Mouse (Mus musculus) neural tube, embryonic 14.5 days (tissue): ENCODE data around the gene Lhb. TPM values are rescaled to one million over a fixed set of nuclear protein-coding genes. Genes with fewer than 3 reads are reported as not detected.
"Not testable (repeated sequence)": the region's sequence is repeated elsewhere in the genome, so short reads cannot be mapped to it uniquely, and the experiment has no call there.

Experiments
- ATAC-seq: fragments of 200-750 bp; cut with Nextera tagmentation; 2 replicates; pipeline ENCODE4 v1.8.0; 2017; ENCODE audit warnings: low read depth, mild to moderate bottlenecking, moderate TSS enrichment, moderate library complexity
- H3K27ac ChIP-seq: fragments of 300-500 bp; sonication (generic); 2 replicates; pipeline ENCODE4 v1.5.1; 2014; ENCODE audit warnings: low read depth, mild to moderate bottlenecking, control low read depth, low read length, moderate library complexity, mixed read lengths
- H3K27me3 ChIP-seq: fragments of 300-500 bp; sonication (generic); 2 replicates; pipeline ENCODE4 v1.6.1; 2014; ENCODE audit warnings: low read length; ENCODE audit not compliant: control insufficient read depth, insufficient read depth
- H3K36me3 ChIP-seq: fragments of 300-500 bp; sonication (generic); 2 replicates; pipeline ENCODE4 v1.6.1; 2014; ENCODE audit warnings: low read length, mixed read lengths; ENCODE audit not compliant: control insufficient read depth, insufficient read depth
- H3K4me1 ChIP-seq: fragments of 300-500 bp; sonication (generic); 2 replicates; pipeline ENCODE4 v1.6.1; 2014; ENCODE audit warnings: low read length; ENCODE audit not compliant: control insufficient read depth, insufficient read depth
- H3K4me2 ChIP-seq: fragments of 300-500 bp; sonication (generic); 2 replicates; pipeline ENCODE4 v1.6.1; 2014; ENCODE audit warnings: mild to moderate bottlenecking, low read depth, low read length, control low read depth
- H3K4me3 ChIP-seq: fragments of 300-500 bp; sonication (generic); 2 replicates; pipeline ENCODE4 v1.5.1; 2014; ENCODE audit warnings: low read depth, low read length, control low read depth, mixed read lengths
- H3K9ac ChIP-seq: fragments of 300-500 bp; sonication (generic); replicated peaks from 2 replicates; pipeline ENCODE4 v1.6.1; 2014; ENCODE audit warnings: low read depth, mild to moderate bottlenecking, control low read depth, low read length, mixed read lengths
- H3K9me3 ChIP-seq: fragments of 300-500 bp; sonication (generic); 2 replicates; pipeline ENCODE4 v1.6.1; 2016; ENCODE audit warnings: low read length; ENCODE audit not compliant: control insufficient read depth
- WGBS: fragments of 180-500 bp; shearing (Covaris S2); extraction: QIAGEN DNeasy Blood & Tissue Kit; methylation state at CpG from one replicate; pipeline ENCODE4 v1.1.7; 2014; 5-methylcytosine and 5-hydroxymethylcytosine counted together
- polyA plus RNA-seq: library from polyadenylated mRNA; unstranded; fragments of >200 nt; fragmentation: Nextera tagmentation; extraction: Ambion mirVana; gene quantifications from 2 replicates; pipeline ENCODE4 v1.2.1, GENCODE M21; 2014

Lhb gene
- polyA plus RNA-seq, 1 experiment from 2014 or later = not detected

- H3K9me3 ChIP-seq = no peaks in the 10 kb centered on the region
- H3K27me3 ChIP-seq = no peaks in the 10 kb centered on the region
- H3K4me2 ChIP-seq = peak overlapping the region; percentile 94
- WGBS = 68% methylated on average over 10 of the region's 10 CpGs
- no peak overlapping the region for H3K27ac ChIP-seq
- H3K4me3 ChIP-seq = peak overlapping the region; percentile 78
- ATAC-seq = no peak
- peak overlapping the region; percentile 81 for H3K9ac ChIP-seq
- peaks cover 30% of the 10 kb centered on the region for H3K36me3 ChIP-seq
- peaks cover 24% of the 10 kb centered on the region for H3K4me1 ChIP-seq
Observed at GRCm38 (mm10) chr7:45457204-45458060, 36.8 kb downstream of the Lhb start.

GRCm38 (mm10) chr7:45458748-45459563, 38.3 kb downstream of the Lhb start:
- Histone ChIP-seq H3K9me3 (no peaks in the 10 kb centered on the region), H3K27ac (peak overlapping the region; percentile 94), H3K4me1 (peaks cover 24% of the 10 kb centered on the region), H3K36me3 (peaks cover 32% of the 10 kb centered on the region), H3K9ac (peak overlapping the region; percentile 81), H3K27me3 (no peaks in the 10 kb centered on the region), H3K4me2 (peak overlapping the region; percentile 94), H3K4me3 (peak overlapping the region; percentile 78)
- under 1% methylated on average over 43 of the region's 43 CpGs for WGBS
- ATAC-seq = peak; percentile 76

- Histone ChIP-seq H3K9ac (peak within 1 kb of the TSS; percentile 81), H3K4me3 (peak within 1 kb of the TSS; percentile 78), H3K27ac (peak within 1 kb of the TSS; percentile 94), H3K36me3 (peaks cover 28% of the 10 kb centered on the region), H3K4me2 (peak within 1 kb of the TSS; percentile 94), H3K4me1 (peaks cover 24% of the 10 kb centered on the region)
- not testable (repeated sequence) for H3K27me3 ChIP-seq, H3K9me3 ChIP-seq
- ATAC-seq = peak; percentile 95
- WGBS = 0% methylated on average over 27 of the region's 37 CpGs
Observed at GRCm38 (mm10) chr7:45459564-45460140, 39.0 kb downstream of the Lhb start, which contains the start of gene Ftl1. Gene Ftl1 (minus strand): TSS chr7:45459884.

GRCm38 (mm10) chr7:45460377-45460776, 39.8 kb downstream of the Lhb start:
- 77% methylated on average over 7 of the region's 7 CpGs for WGBS
- Histone ChIP-seq H3K4me1 (peaks cover 27% of the 10 kb centered on the region), H3K36me3 (peaks cover 28% of the 10 kb centered on the region), H3K9me3 (no peaks in the 10 kb centered on the region), H3K9ac (peak overlapping the region; percentile 44), H3K4me3 (peak overlapping the region; percentile 78), H3K27ac (peak overlapping the region; percentile 70), H3K4me2 (peak overlapping the region; percentile 54), H3K27me3 (no peaks in the 10 kb centered on the region)
- no peak for ATAC-seq

GRCm38 (mm10) chr7:45460860-45461314, 40.3 kb downstream of the Lhb start:
- Histone ChIP-seq H3K4me3 (no peak overlapping the region), H3K4me2 (no peak overlapping the region), H3K9me3 (no peaks in the 10 kb centered on the region), H3K27ac (peak overlapping the region; percentile 70), H3K4me1 (peaks cover 32% of the 10 kb centered on the region), H3K36me3 (peaks cover 28% of the 10 kb centered on the region), H3K27me3 (no peaks in the 10 kb centered on the region), H3K9ac (no peak overlapping the region)
- no peak for ATAC-seq
- 19% methylated on average over 12 of the region's 13 CpGs for WGBS

- Histone ChIP-seq H3K4me2 (no peak overlapping the region), H3K9me3 (no peaks in the 10 kb centered on the region), H3K4me3 (no peak overlapping the region), H3K4me1 (peaks cover 36% of the 10 kb centered on the region), H3K27ac (no peak overlapping the region; the same call in 1 of the 2 replicates), H3K27me3 (no peaks in the 10 kb centered on the region), H3K36me3 (peaks cover 28% of the 10 kb centered on the region), H3K9ac (no peak overlapping the region)
- no peak for ATAC-seq
- 39% methylated on average over 5 of the region's 5 CpGs for WGBS
Observed at GRCm38 (mm10) chr7:45461326-45461725, 40.7 kb downstream of the Lhb start.

- ATAC-seq = no peak
- H3K9ac ChIP-seq = no peak overlapping the region
- H3K4me3 ChIP-seq = no peak overlapping the region
- peak overlapping the region; percentile 4; the same call in 1 of the 2 replicates for H3K27ac ChIP-seq
- H3K9me3 ChIP-seq = no peaks in the 10 kb centered on the region
- no peaks in the 10 kb centered on the region for H3K27me3 ChIP-seq
- H3K36me3 ChIP-seq = peaks cover 28% of the 10 kb centered on the region
- 71% methylated on average over 4 of the region's 4 CpGs for WGBS
- peaks cover 35% of the 10 kb centered on the region for H3K4me1 ChIP-seq
- no peak overlapping the region for H3K4me2 ChIP-seq
Observed at GRCm38 (mm10) chr7:45461781-45462180, 41.2 kb downstream of the Lhb start.

GRCm38 (mm10) chr7:45462325-45462724, 41.7 kb downstream of the Lhb start:
- peaks cover 29% of the 10 kb centered on the region for H3K4me1 ChIP-seq
- H3K27me3 ChIP-seq = no peaks in the 10 kb centered on the region
- WGBS = 91% methylated on average over 4 of the region's 4 CpGs
- H3K4me2 ChIP-seq = no peak overlapping the region
- no peak overlapping the region for H3K9ac ChIP-seq
- H3K27ac ChIP-seq = no peak overlapping the region; the same call in 1 of the 2 replicates
- H3K9me3 ChIP-seq = no peaks in the 10 kb centered on the region
- no peak for ATAC-seq
- H3K4me3 ChIP-seq = no peak overlapping the region
- H3K36me3 ChIP-seq = peaks cover 24% of the 10 kb centered on the region
